Mouse (Mus musculus) small intestine, adult 2 months (tissue): Measurements from ENCODE around the gene Fxyd7. TPM values are rescaled to one million over a fixed set of nuclear protein-coding genes. Genes with fewer than 3 reads are reported as not detected.

ENCODE experiments used
- H3K27ac ChIP-seq: fragments of 200-500 bp; 2 replicates; pipeline ENCODE4 v1.5.1; 2012; ENCODE audit warnings: low read depth, low read length, control low read depth, inconsistent platforms; ENCODE audit not compliant: insufficient read depth
- H3K27me3 ChIP-seq: fragments of 200-500 bp; 2 replicates; pipeline ENCODE4 v1.6.1; 2012; ENCODE audit warnings: mild to moderate bottlenecking, moderate library complexity, low read length, inconsistent platforms; ENCODE audit not compliant: control insufficient read depth, insufficient read depth
- H3K36me3 ChIP-seq: fragments of 200-500 bp; 2 replicates; pipeline ENCODE4 v1.6.1; 2012; ENCODE audit warnings: mild to moderate bottlenecking, low read length, control low read depth, inconsistent platforms; ENCODE audit not compliant: control insufficient read depth, insufficient read depth
- H3K4me1 ChIP-seq: fragments of 200-500 bp; 2 replicates; pipeline ENCODE4 v1.6.1; 2012; ENCODE audit warnings: low read length, inconsistent platforms, mixed read lengths; ENCODE audit not compliant: control insufficient read depth, insufficient read depth, insufficient read length
- H3K4me3 ChIP-seq: fragments of 200-500 bp; 2 replicates; pipeline ENCODE4 v1.5.1; 2012; ENCODE audit warnings: low read depth, mild to moderate bottlenecking, control low read depth, inconsistent platforms, low read length, moderate library complexity
- CTCF ChIP-seq: fragments of 200-500 bp; IDR thresholded peaks from 2 replicates; pipeline ENCODE4 v1.5.1; 2012; ENCODE audit warnings: low read depth, mild to moderate bottlenecking, control low read depth, inconsistent platforms, low read length, moderate library complexity, mixed read lengths; ENCODE audit not compliant: insufficient replicate concordance, insufficient read length; ENCODE audit errors: extremely low read depth
- POLR2A ChIP-seq: fragments of 200-500 bp; IDR thresholded peaks from 2 replicates; pipeline ENCODE4 v1.6.1; 2012; ENCODE audit warnings: low read depth, mild to moderate bottlenecking, control low read depth, inconsistent platforms, low read length, moderate library complexity
- WGBS: fragments of 180-500 bp; shearing (Covaris S2); methylation state at CpG from one replicate; pipeline ENCODE4 v1.1.7; 2018; 5-methylcytosine and 5-hydroxymethylcytosine counted together
- polyA plus RNA-seq: library from polyadenylated mRNA; depleted of rRNA; stranded (reverse); fragments of >200 nt; gene quantifications from 2 replicates; pipeline ENCODE4 v1.2.3, GENCODE M21; 2012

Gene Fxyd7
- polyA plus RNA-seq, 1 experiment: 2.6 TPM

DNA sequence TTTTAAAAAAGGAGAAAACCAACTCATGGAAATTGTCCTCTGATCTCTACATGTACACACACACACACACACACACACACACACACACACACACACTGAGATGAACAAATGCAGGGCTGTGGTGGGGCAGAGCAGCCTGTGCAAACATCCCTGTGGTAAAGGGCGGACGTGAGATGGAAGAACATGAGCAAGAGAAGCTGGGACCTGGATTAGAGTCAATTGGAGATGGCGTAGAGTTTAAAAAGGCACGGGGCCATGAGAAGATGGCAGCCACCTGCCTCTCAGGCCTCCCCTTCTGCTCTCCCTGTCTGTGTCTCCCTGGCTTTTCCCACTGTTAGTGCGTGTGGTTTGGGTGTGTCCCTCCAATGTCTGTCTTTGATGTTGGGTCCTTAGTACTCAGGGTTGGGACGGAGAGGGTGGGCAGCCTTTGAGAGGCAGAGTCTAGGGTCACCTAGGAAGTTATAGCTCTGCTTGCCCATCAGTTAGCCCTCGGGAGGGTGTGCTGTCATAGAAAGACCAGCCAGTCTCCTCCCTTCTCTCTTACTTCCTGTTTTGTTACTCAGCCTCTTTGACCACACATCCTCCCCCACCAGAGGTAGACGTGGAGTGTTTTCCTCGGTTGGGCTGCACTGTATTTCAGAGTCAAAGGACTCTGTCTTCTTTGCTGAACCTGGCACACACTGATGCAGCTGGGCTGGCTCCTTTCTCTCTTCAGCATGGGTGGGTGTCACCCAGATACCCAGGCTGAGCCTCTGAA is 17.7 kb downstream of the Fxyd7 start:
- H3K27ac ChIP-seq: peak overlapping the region; percentile 69
- H3K4me3 ChIP-seq: no peak overlapping the region
- 48% methylated on average over 9 of the region's 9 CpGs for WGBS
- no peaks in the 10 kb centered on the region for H3K36me3 ChIP-seq
- no peaks in the 10 kb centered on the region for H3K27me3 ChIP-seq
- TF ChIP-seq POLR2A (no peak), CTCF (no peak)
- no peaks in the 10 kb centered on the region for H3K4me1 ChIP-seq

DNA sequence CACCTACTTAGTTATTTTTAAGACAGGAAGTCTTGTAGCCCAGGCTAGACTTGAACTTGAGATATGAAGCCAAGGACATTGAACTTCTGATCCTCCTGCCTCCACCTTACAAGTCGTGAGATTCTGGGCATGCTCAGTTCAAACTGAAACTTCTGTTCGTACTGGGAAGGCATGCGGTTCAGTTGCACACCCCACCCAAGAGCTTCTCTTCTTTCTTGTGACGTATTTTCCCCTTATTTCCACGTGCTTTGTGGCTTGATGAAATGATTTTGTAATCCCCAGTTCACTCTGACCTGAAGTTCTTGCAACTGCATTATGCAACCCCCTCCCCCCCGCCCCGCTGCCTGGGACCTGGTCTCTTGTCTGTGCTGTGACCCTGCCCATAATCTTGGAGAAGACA is 19.5 kb downstream of the Fxyd7 start:
- Histone ChIP-seq H3K27me3 (no peaks in the 10 kb centered on the region), H3K36me3 (no peaks in the 10 kb centered on the region), H3K27ac (no peak overlapping the region), H3K4me3 (no peak overlapping the region), H3K4me1 (no peaks in the 10 kb centered on the region)
- WGBS: 80% methylated on average over 7 of the region's 7 CpGs
- no peak for TF ChIP-seq POLR2A
- no peak for TF ChIP-seq CTCF

- Histone ChIP-seq H3K4me1 (no peaks in the 10 kb centered on the region), H3K27ac (no peak overlapping the region), H3K4me3 (no peak overlapping the region), H3K27me3 (no peaks in the 10 kb centered on the region), H3K36me3 (no peaks in the 10 kb centered on the region)
- WGBS: 78% methylated on average over 2 of the region's 2 CpGs
- TF ChIP-seq POLR2A: no peak
- TF ChIP-seq CTCF: no peak
Observed at GRCm38 (mm10) chr7:31030717-31031116, 20.6 kb downstream of the Fxyd7 start.

DNA sequence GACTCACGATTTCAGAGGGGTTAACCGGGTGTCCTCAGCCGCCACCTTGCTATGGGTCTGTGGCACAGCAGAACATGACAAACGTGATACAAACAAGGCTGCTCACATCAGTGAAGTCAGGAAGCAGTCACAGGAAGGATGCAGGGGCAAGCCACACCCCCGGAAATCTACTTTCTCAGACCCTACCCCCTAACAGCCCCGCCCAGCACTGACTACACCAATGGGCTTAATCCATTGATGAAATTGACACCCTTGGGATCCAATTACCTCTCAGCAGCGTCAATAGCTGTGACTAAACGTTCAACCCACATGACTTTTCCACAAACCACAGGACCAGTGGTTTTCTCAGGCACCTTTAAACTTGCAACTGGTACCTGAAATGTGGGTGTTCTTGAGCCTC is 22.7 kb downstream of the Fxyd7 start:
- H3K27ac ChIP-seq: no peak overlapping the region
- no peaks in the 10 kb centered on the region for H3K36me3 ChIP-seq
- no peak overlapping the region for H3K4me3 ChIP-seq
- H3K4me1 ChIP-seq: no peaks in the 10 kb centered on the region
- 66% methylated on average over 8 of the region's 8 CpGs for WGBS
- TF ChIP-seq CTCF: no peak
- no peak for TF ChIP-seq POLR2A
- no peaks in the 10 kb centered on the region for H3K27me3 ChIP-seq

DNA sequence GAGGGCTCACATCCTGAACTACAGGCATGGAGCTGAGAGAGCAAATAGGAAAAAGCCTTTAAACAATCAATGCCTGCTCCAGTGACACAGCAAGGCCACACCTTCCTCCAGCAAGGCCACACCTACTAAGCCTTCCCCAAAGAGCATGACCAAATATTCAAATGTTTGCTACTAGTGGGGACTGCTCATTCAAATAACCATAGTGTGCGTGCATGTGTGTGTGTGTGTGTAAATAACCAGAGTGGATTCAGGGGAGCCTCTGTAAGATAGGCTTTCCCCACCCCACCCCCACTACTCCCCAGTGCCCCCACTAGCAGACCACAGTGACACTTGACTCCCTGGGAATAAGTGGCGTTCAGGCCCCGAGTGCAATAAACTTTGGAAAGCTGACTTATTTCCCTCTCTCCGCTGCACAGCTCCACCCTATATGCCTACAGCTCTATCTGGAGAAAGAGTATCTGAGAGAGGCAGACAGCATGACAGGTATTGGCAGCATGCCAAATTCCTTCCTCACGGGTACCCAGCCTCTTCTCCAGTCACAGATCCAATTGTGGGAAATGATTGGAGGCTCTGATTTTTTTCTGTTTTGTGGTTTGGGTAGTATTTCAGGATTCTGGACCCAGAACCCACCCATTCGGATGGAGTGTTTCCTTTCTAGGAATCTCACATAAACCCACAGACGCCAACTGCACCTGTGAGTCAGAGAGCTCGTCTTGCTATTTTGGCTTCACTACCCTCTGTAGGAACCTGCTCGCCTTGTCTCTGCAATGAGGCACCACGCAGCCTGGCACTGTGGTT is 34.0 kb downstream of the Fxyd7 start:
- WGBS: 27% methylated on average over 10 of the region's 10 CpGs
- H3K36me3 ChIP-seq: no peaks in the 10 kb centered on the region
- no peaks in the 10 kb centered on the region for H3K27me3 ChIP-seq
- H3K4me1 ChIP-seq: peaks cover 6% of the 10 kb centered on the region; the same call in 1 of the 2 replicates
- TF ChIP-seq POLR2A (no peak), CTCF (no peak)
- no peak overlapping the region for H3K27ac ChIP-seq
- no peak overlapping the region for H3K4me3 ChIP-seq

GRCm38 (mm10) chr7:31012971-31013370 is 38.3 kb downstream of the Fxyd7 start:
- H3K4me3 ChIP-seq: no peak overlapping the region
- H3K36me3 ChIP-seq: no peaks in the 10 kb centered on the region
- H3K4me1 ChIP-seq: peaks cover 9% of the 10 kb centered on the region; the same call in 1 of the 2 replicates
- TF ChIP-seq CTCF (no peak), POLR2A (no peak)
- no peak overlapping the region for H3K27ac ChIP-seq
- H3K27me3 ChIP-seq: no peaks in the 10 kb centered on the region
- 61% methylated on average over 5 of the region's 5 CpGs for WGBS

DNA sequence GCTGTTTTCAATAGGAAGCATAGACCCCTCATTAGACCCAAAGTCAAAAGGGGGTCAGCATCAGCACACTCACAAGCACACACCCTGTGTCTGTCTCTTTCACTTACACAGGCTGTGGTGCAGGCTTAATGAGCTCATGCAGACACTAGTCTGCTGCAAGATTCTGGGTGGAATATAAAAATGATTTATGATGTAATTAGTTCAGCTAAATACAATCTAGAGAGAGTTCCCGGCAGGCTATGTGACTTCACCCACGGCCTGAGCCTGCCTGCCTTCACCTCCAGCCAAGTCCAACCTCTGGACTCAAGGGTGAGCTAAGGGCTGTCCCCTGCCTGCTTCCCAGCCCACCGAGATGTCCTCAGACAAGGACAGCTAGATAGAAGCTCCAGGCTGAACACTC is 42.4 kb downstream of the Fxyd7 start:
- Histone ChIP-seq H3K4me3 (no peak overlapping the region), H3K36me3 (no peaks in the 10 kb centered on the region), H3K27me3 (no peaks in the 10 kb centered on the region), H3K27ac (no peak overlapping the region), H3K4me1 (peaks cover 3% of the 10 kb centered on the region; the same call in 1 of the 2 replicates)
- no peak for TF ChIP-seq POLR2A
- TF ChIP-seq CTCF: no peak
- WGBS: 19% methylated on average over 3 of the region's 3 CpGs
